Mouse (Mus musculus) ES-E14 (cell line): Measurements from ENCODE around the gene 9130230L23Rik.

Experiments
- CHD2 ChIP-seq: IDR thresholded peaks from 2 replicates; pipeline ENCODE4 v1.6.1; 2014; ENCODE audit warnings: mild to moderate bottlenecking, low read depth, low read length, inconsistent platforms
- HCFC1 ChIP-seq: IDR thresholded peaks from 2 replicates; pipeline ENCODE4 v1.6.1; 2012; ENCODE audit warnings: low read length, inconsistent platforms, borderline replicate concordance; ENCODE audit not compliant: insufficient read depth
- MAFK ChIP-seq: IDR thresholded peaks from 2 replicates; pipeline ENCODE4 v1.6.1; 2014; ENCODE audit warnings: mild to moderate bottlenecking, low read depth, low read length, inconsistent platforms; ENCODE audit not compliant: insufficient read depth
- ZC3H11A ChIP-seq: IDR thresholded peaks from 2 replicates; pipeline ENCODE4 v1.6.1; 2012; ENCODE audit warnings: low read depth, mild to moderate bottlenecking, inconsistent platforms, low read length, borderline replicate concordance

- TF ChIP-seq MAFK (no peak), CHD2 (no peak), HCFC1 (no peak), ZC3H11A (no peak)
Observed at GRCm38 (mm10) chr5:65954130-65955080, 49.7 kb downstream of the 9130230L23Rik start.
